Comparison of ENCODE assay signal across 8 mouse cellular contexts in genomic region chr12:3236163-3236641, GRCm38 (mm10).
DNase-seq lines count a peak whose midpoint lies in the region; ATAC-seq lines count a peak whose summit lies in the region.

No protein-coding gene starts in this region.

- H3K4me2 ChIP-seq in kidney, embryonic 15.5 days: peak overlapping the region; percentile 61
- peak overlapping the region; percentile 49 for H3K4me2 ChIP-seq in neural tube, embryonic 14.5 days (ENCODE audit: low read depth, low read length)

- no peak for ATAC-seq in kidney, embryonic 15.5 days (replicated peaks; ENCODE audit: low FRiP score)
- peak; percentile 5; the same call in 1 of the 2 replicates for ATAC-seq in neural tube, embryonic 14.5 days (ENCODE audit: low read depth)

- H3K27me3 ChIP-seq in kidney, embryonic 15.5 days: no peaks in the 10 kb centered on the region
- no peaks in the 10 kb centered on the region; the same call in 1 of the 2 replicates for H3K27me3 ChIP-seq in erythroblast, embryonic 14.5 days (ENCODE audit: control insufficient read depth)
- no peaks in the 10 kb centered on the region for H3K27me3 ChIP-seq in limb, embryonic 10.5 days (ENCODE audit: low read depth, poor library complexity, severe bottlenecking)
- no peaks in the 10 kb centered on the region for H3K27me3 ChIP-seq in neural tube, embryonic 14.5 days (ENCODE audit: control insufficient read depth, insufficient read depth, low read length)

- H3K4me3 ChIP-seq in kidney, embryonic 15.5 days (replicated peaks): peak overlapping the region; percentile 65
- peak overlapping the region; percentile 72 for H3K4me3 ChIP-seq in erythroblast, embryonic 14.5 days (replicated peaks)
- H3K4me3 ChIP-seq in limb, embryonic 10.5 days: peak overlapping the region; percentile 62
- H3K4me3 ChIP-seq in neural tube, embryonic 14.5 days (ENCODE audit: low read depth, low read length): peak overlapping the region; percentile 58

- WGBS in kidney, embryonic 15.5 days: 72% methylated on average over 14 of the region's 14 CpGs
- 80% methylated on average over 14 of the region's 14 CpGs for WGBS in limb, embryonic 10.5 days
- WGBS in neural tube, embryonic 14.5 days: 54% methylated on average over 14 of the region's 14 CpGs

- DNase-seq in kidney, postnatal 10 days: no peak
- peak; percentile 55 for DNase-seq in NIH3T3 (ENCODE audit: low read depth)
- DNase-seq in limb, embryonic 10.5 days (ENCODE audit: low spot score): peak; percentile 32
- DNase-seq in layer of hippocampus, postnatal 25 days (ENCODE audit: extremely low spot score in 1 of 2, low spot score in 1 of 2): no peak
- DNase-seq in ovary, postnatal 14 days (ENCODE audit: low spot score): no peak

- no peak overlapping the region; the same call in 1 of the 2 replicates for H3K9ac ChIP-seq in kidney, embryonic 15.5 days
- peak overlapping the region; percentile 55 for H3K9ac ChIP-seq in neural tube, embryonic 14.5 days (replicated peaks; ENCODE audit: low read depth, low read length)

- H3K9me3 ChIP-seq in kidney, embryonic 15.5 days (replicated peaks): 0 out of 2 replicates have a peak, but pooled peaks cover 2% of the 10 kb centered on the region
- peaks cover 48% of the 10 kb centered on the region for H3K9me3 ChIP-seq in erythroblast, embryonic 14.5 days (ENCODE audit: control insufficient read depth, low read length)
- peaks cover 14% of the 10 kb centered on the region; the same call in 1 of the 2 replicates for H3K9me3 ChIP-seq in limb, embryonic 10.5 days (replicated peaks)
- no peaks in the 10 kb centered on the region for H3K9me3 ChIP-seq in neural tube, embryonic 14.5 days (ENCODE audit: control insufficient read depth, low read length)

- peaks cover 5% of the 10 kb centered on the region; the same call in 1 of the 2 replicates for H3K4me1 ChIP-seq in kidney, embryonic 15.5 days
- peaks cover 31% of the 10 kb centered on the region for H3K4me1 ChIP-seq in erythroblast, embryonic 14.5 days (ENCODE audit: control insufficient read depth)
- H3K4me1 ChIP-seq in limb, embryonic 10.5 days: no peaks in the 10 kb centered on the region
- no peaks in the 10 kb centered on the region for H3K4me1 ChIP-seq in neural tube, embryonic 14.5 days (ENCODE audit: control insufficient read depth, insufficient read depth, low read length)

- peaks cover 43% of the 10 kb centered on the region for H3K36me3 ChIP-seq in kidney, embryonic 15.5 days
- peaks cover 48% of the 10 kb centered on the region for H3K36me3 ChIP-seq in erythroblast, embryonic 14.5 days (ENCODE audit: control insufficient read depth)
- peaks cover 47% of the 10 kb centered on the region for H3K36me3 ChIP-seq in limb, embryonic 10.5 days
- H3K36me3 ChIP-seq in neural tube, embryonic 14.5 days (ENCODE audit: control insufficient read depth, insufficient read depth, low read length): peaks cover 7% of the 10 kb centered on the region; the same call in 1 of the 2 replicates

- H3K27ac ChIP-seq in kidney, embryonic 15.5 days: no peak overlapping the region
- H3K27ac ChIP-seq in limb, embryonic 10.5 days: no peak overlapping the region
- H3K27ac ChIP-seq in neural tube, embryonic 14.5 days (ENCODE audit: low read depth, low read length): peak overlapping the region; percentile 85

Comparison
In these comparisons a context has a peak if more than half of its experiments do, and no peak if none do; other contexts are left out.
1. DNase-seq: peak in NIH3T3 (single experiment) and limb, embryonic 10.5 days (single experiment); none in kidney, postnatal 10 days (single experiment), layer of hippocampus, postnatal 25 days (0 of 2) and ovary, postnatal 14 days (single experiment).
2. Peak in every context shown above with its lines, with median percentiles within 50 percentile points of each other: H3K4me3 ChIP-seq.